Mouse (Mus musculus) stomach, postnatal 0 days (tissue): ENCODE measurements at regions not wholly inside any gene's neighbourhood (a gene's known extent, or its start where the extent isn't known, plus 50 kb on each side); places are given as distances from the start of the nearest gene placed in this dataset.

Experiments
- CTCF ChIP-seq: IDR thresholded peaks from 2 replicates; pipeline ENCODE4 v1.5.1; 2016; ENCODE audit warnings: antibody characterized with exemption, low read depth, mild to moderate bottlenecking, moderate library complexity
- EP300 ChIP-seq: optimal IDR thresholded peaks from 2 replicates; pipeline ENCODE3; 2016; ENCODE audit warnings: antibody characterized with exemption

DNA sequence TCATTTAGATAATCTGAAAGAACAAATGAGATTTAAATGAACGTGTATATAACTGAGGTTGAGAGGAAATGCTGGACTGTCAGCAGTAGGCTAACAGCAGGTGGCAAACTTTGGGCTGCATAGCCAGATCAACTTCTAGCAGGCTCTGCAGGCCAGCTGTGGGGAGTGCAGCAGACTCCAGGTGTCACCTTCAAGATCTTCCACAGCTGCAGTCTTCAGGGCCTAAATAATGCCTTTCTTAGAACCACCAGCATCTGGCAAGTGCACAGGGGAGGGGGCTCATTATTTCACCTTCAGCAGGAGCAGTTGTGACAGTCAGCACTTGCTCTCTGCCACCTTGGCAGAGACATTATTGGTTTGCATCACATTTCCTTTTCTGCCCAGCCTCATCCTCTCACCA, 487.7 kb upstream of the Rag2 start:
- no peak for TF ChIP-seq EP300
- TF ChIP-seq CTCF: no peak
